Mouse (Mus musculus) left cerebral cortex, postnatal 10 days (tissue): Measurements from ENCODE around the gene Syt11. TPM values are rescaled to one million over a fixed set of nuclear protein-coding genes. Genes with fewer than 3 reads are reported as not detected.
"Not testable (repeated sequence)": the region's sequence is repeated elsewhere in the genome, so short reads cannot be mapped to it uniquely, and the experiment has no call there.

Experiments used
- DNase-seq, 2 experiments: peaks; one replicate each; pipeline ENCODE4 v3.0.0; 2021 to 2022; ENCODE audit warnings: low spot score in 2 of 2, mixed read lengths in 1 of 2; ENCODE audit errors: extremely low spot score in 1 of 2
- intact Hi-C: fragments of 180-260 bp; cut with DNase I; formaldehyde crosslinking; loops from one replicate; pipeline ENCODE4 v1.15.1; 2025
- total RNA-seq, 2 experiments: library from RNA; stranded (reverse); gene quantifications; 2 replicates each; pipeline ENCODE4 v1.2.3; 2021

The Syt11 gene
- total RNA-seq, 2 experiments from 2014 or later = 433 to 447 TPM

GRCm38 (mm10) chr3:88745534-88745933 is 29.4 kb downstream of the Syt11 start:
- intact Hi-C loops = no loop called here
- DNase-seq = no peak

GRCm38 (mm10) chr3:88740147-88740546 is 34.8 kb downstream of the Syt11 start:
- intact Hi-C loops = no loop called here
- DNase-seq = no peak

- DNase-seq = peak in 1 of 2 experiments; percentile 62
- intact Hi-C loops = no loop called here
Observed at GRCm38 (mm10) chr3:88738641-88739040, 36.3 kb downstream of the Syt11 start.

- intact Hi-C loops = no loop called here
- DNase-seq = no peak
Observed at GRCm38 (mm10) chr3:88736556-88736955, 38.4 kb downstream of the Syt11 start.

GRCm38 (mm10) chr3:88719098-88719497 is 55.9 kb downstream of the Syt11 start:
- intact Hi-C loops = no loop called here
- no peak for DNase-seq

GRCm38 (mm10) chr3:88717831-88718230 is 57.1 kb downstream of the Syt11 start:
- no peak for DNase-seq
- intact Hi-C loops = no loop called here

- intact Hi-C loops = no loop called here
- DNase-seq = peak in 1 of 2 experiments; percentile 42
Observed at GRCm38 (mm10) chr3:88717198-88717798, 57.7 kb downstream of the Syt11 start.

- intact Hi-C loops = no loop called here
- peak; percentile 64 to 92 for DNase-seq
Observed at GRCm38 (mm10) chr3:88716399-88717197, 58.4 kb downstream of the Syt11 start, which contains the start of gene Rit1. Gene Rit1 (plus strand): TSS chr3:88716838.

- DNase-seq, intact Hi-C loops: not testable (repeated sequence)
Observed at GRCm38 (mm10) chr3:88715716-88716115, 59.2 kb downstream of the Syt11 start.

- intact Hi-C loops = no loop called here
- DNase-seq = no peak
Observed at GRCm38 (mm10) chr3:88714725-88715124, 60.2 kb downstream of the Syt11 start.

- intact Hi-C loops = no loop called here
- no peak for DNase-seq
Observed at GRCm38 (mm10) chr3:88713709-88714108, 61.3 kb downstream of the Syt11 start.

- no peak for DNase-seq
- intact Hi-C loops = no loop called here
Observed at GRCm38 (mm10) chr3:88701222-88701621, 73.7 kb downstream of the Syt11 start.

- intact Hi-C loops = no loop called here
- DNase-seq = no peak
Observed at GRCm38 (mm10) chr3:88700247-88700646, 74.7 kb downstream of the Syt11 start.

- intact Hi-C loops = loop anchor here (10.0 kb wide), 1 partner anchor 394 kb away; no protein-coding TSS in a partner anchor
- no peak for DNase-seq
Observed at GRCm38 (mm10) chr3:88698834-88699233, 76.1 kb downstream of the Syt11 start.

- no peak for DNase-seq
- intact Hi-C loops = loop anchor here (10.0 kb wide), 1 partner anchor 393 kb away; no protein-coding TSS in a partner anchor
Observed at GRCm38 (mm10) chr3:88698051-88698450, 76.9 kb downstream of the Syt11 start.

- intact Hi-C loops = loop anchor here (10.0 kb wide), 1 partner anchor 391 kb away; no protein-coding TSS in a partner anchor
- DNase-seq = no peak
Observed at GRCm38 (mm10) chr3:88695545-88695944, 79.4 kb downstream of the Syt11 start.
